Comparison of ENCODE assay signal across 18 mouse cellular contexts in the genomic region with DNA sequence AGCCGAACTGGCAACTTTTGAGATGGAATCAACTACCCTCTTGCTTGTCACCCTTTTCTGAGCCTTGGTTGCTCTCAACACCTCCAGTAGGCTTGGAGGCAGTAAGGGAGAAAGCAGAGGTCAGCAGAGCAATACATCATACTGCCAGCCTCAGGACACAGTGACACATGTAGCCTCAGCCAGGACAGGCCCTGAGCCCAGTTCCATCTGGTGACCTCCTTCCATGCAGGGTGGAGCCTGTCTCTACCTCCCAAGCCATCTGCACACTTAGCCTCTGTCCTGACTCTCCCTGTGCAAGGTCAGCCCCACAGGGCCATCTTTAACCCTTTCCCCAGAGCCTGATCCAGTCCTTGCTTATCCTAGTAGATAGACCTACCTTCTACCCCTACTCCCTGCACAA. TPM values are rescaled to one million over a fixed set of nuclear protein-coding genes. Genes with fewer than 3 reads are reported as not detected.
DNase-seq lines count a peak whose midpoint lies in the region; ATAC-seq lines count a peak whose summit lies in the region.
"Had no signal": no experiment of that assay in that cellular context is flagged by ENCODE, and none has a peak within 500 bp of the region (broad histone marks: within the 10 kb centered on the region; RNA-seq: fewer than 3 reads in every experiment).

No protein-coding gene starts in this region.

- DNase-seq in cerebellum, postnatal 4 days (ENCODE audit: low spot score in 2 of 2), result no peak
- peak; percentile 62 for DNase-seq in adrenal gland, adult 8-10 months
- DNase-seq in cerebellum, adult 11 months, result peak; percentile 13
- peak; percentile 20 to 34 for DNase-seq in cerebellum, postnatal 14 days
- DNase-seq in urinary bladder, postnatal 14 days (ENCODE audit: low spot score), result no peak
- DNase-seq in embryo, embryonic 11 days, result no peak
- DNase-seq: kidney, postnatal 36 days; lung, adult 2 months; right cerebral cortex, adult 18-20 months; thymus, postnatal 14 days had no signal

- peak; percentile 59; the same call in 1 of the 2 replicates for ATAC-seq in cerebellum, adult (ENCODE audit: insufficient number of reproducible peaks, low FRiP score, low TSS enrichment)
- ATAC-seq: activated CD4-positive, CD25-positive, alpha-beta regulatory T cell, adult 4 months; forebrain, embryonic 16.5 days; intestine, embryonic 15.5 days; liver, embryonic 12.5 days; midbrain, embryonic 16.5 days had no signal

RNA-seq across cellular contexts. Expression of gene Rtp1, which starts 1.2 kb away (rescaled TPM):
- total RNA-seq in adrenal gland, adult 8-10 months (2022), result not detected
- total RNA-seq: granulocyte monocyte progenitor cell, adult 5-6 weeks; heart, postnatal 25 days had no signal

Comparison
In these comparisons a context has a peak if more than half of its experiments do, and no peak if none do; other contexts are left out.
1. DNase-seq: peak in adrenal gland, adult 8-10 months (single experiment), cerebellum, adult 11 months (single experiment) and cerebellum, postnatal 14 days (2 of 2); none in cerebellum, postnatal 4 days (0 of 2), urinary bladder, postnatal 14 days (single experiment) and embryo, embryonic 11 days (single experiment).